Mouse (Mus musculus): ENCODE results near the gene Loxl3. TPM values are rescaled to one million over a fixed set of nuclear protein-coding genes. Genes with fewer than 3 reads are reported as not detected.
A peak's percentile ranks its signal among the peaks of the same experiment; 100 is the strongest.

Gene Loxl3
- polyA plus RNA-seq, 1 experiment from 2014 or later = 13.4 TPM

- Histone ChIP-seq H3K27me3 (ENCODE audit: insufficient read depth, low read length) (no peaks in the 10 kb centered on the region), H3K36me3 (ENCODE audit: insufficient read depth, low read length) (no peaks in the 10 kb centered on the region), H3K9ac (ENCODE audit: low read depth, low read length) (no peak overlapping the region), H3K4me3 (replicated peaks; ENCODE audit: low read depth, low read length) (no peak overlapping the region), H3K4me2 (ENCODE audit: low read length) (no peak overlapping the region), H3K27ac (no peak overlapping the region), H3K4me1 (replicated peaks; ENCODE audit: insufficient read depth, low read length) (no peaks in the 10 kb centered on the region), H3K9me3 (replicated peaks; ENCODE audit: low read length) (no peaks in the 10 kb centered on the region)
- WGBS = 68% methylated on average over 10 of the region's 10 CpGs
- no peak for DNase-seq (ENCODE audit: low spot score)
- TF ChIP-seq CTCF (IDR thresholded peaks at IDR 0.05; ENCODE audit: low read depth) = no peak
- ATAC-seq (replicated peaks; ENCODE audit: low FRiP score, low read depth) = no peak
These were observed 28.4 kb upstream of the Loxl3 start for GRCm38 (mm10) chr6:83005444-83006011.

- no peaks in the 10 kb centered on the region for H3K9me3 ChIP-seq (replicated peaks; ENCODE audit: low read length)
- H3K4me2 ChIP-seq (ENCODE audit: low read length) = no peak overlapping the region
- no peak overlapping the region for H3K27ac ChIP-seq
- WGBS = 81% methylated on average over 6 of the region's 6 CpGs
- H3K4me1 ChIP-seq (replicated peaks; ENCODE audit: insufficient read depth, low read length) = no peaks in the 10 kb centered on the region
- no peak for ATAC-seq (replicated peaks; ENCODE audit: low FRiP score, low read depth)
- no peaks in the 10 kb centered on the region for H3K36me3 ChIP-seq (ENCODE audit: insufficient read depth, low read length)
- no peak overlapping the region for H3K9ac ChIP-seq (ENCODE audit: low read depth, low read length)
- no peak for DNase-seq (ENCODE audit: low spot score)
- no peak overlapping the region for H3K4me3 ChIP-seq (replicated peaks; ENCODE audit: low read depth, low read length)
- H3K27me3 ChIP-seq (ENCODE audit: insufficient read depth, low read length) = no peaks in the 10 kb centered on the region
- no peak for TF ChIP-seq CTCF (IDR thresholded peaks at IDR 0.05; ENCODE audit: low read depth)
These were observed 27.9 kb upstream of the Loxl3 start for GRCm38 (mm10) chr6:83006114-83006513.

- no peak for TF ChIP-seq CTCF (IDR thresholded peaks at IDR 0.05; ENCODE audit: low read depth)
- Histone ChIP-seq H3K36me3 (ENCODE audit: insufficient read depth, low read length) (no peaks in the 10 kb centered on the region), H3K9ac (ENCODE audit: low read depth, low read length) (no peak overlapping the region), H3K27me3 (ENCODE audit: insufficient read depth, low read length) (no peaks in the 10 kb centered on the region), H3K4me1 (replicated peaks; ENCODE audit: insufficient read depth, low read length) (no peaks in the 10 kb centered on the region), H3K9me3 (replicated peaks; ENCODE audit: low read length) (no peaks in the 10 kb centered on the region), H3K27ac (no peak overlapping the region), H3K4me3 (replicated peaks; ENCODE audit: low read depth, low read length) (no peak overlapping the region), H3K4me2 (ENCODE audit: low read length) (no peak overlapping the region)
- 47% methylated on average over 3 of the region's 3 CpGs for WGBS
- DNase-seq (ENCODE audit: low spot score) (no peak), ATAC-seq (replicated peaks; ENCODE audit: low FRiP score, low read depth) (no peak)
These were observed 25.3 kb upstream of the Loxl3 start for GRCm38 (mm10) chr6:83008659-83009058.

- H3K4me3 ChIP-seq (replicated peaks; ENCODE audit: low read depth, low read length) = no peak overlapping the region
- no peaks in the 10 kb centered on the region for H3K9me3 ChIP-seq (replicated peaks; ENCODE audit: low read length)
- H3K27me3 ChIP-seq (ENCODE audit: insufficient read depth, low read length) = no peaks in the 10 kb centered on the region
- no peaks in the 10 kb centered on the region for H3K36me3 ChIP-seq (ENCODE audit: insufficient read depth, low read length)
- H3K4me1 ChIP-seq (replicated peaks; ENCODE audit: insufficient read depth, low read length) = no peaks in the 10 kb centered on the region
- whole genome bisulfite sequencing = 50% methylated on average over 7 of the region's 7 CpGs
- no peak overlapping the region for H3K9ac ChIP-seq (ENCODE audit: low read depth, low read length)
- TF ChIP-seq CTCF (IDR thresholded peaks at IDR 0.05; ENCODE audit: low read depth) = no peak
- ATAC-seq (replicated peaks; ENCODE audit: low FRiP score, low read depth) (no peak), DNase-seq (ENCODE audit: low spot score) (peak; percentile 38)
- H3K4me2 ChIP-seq (ENCODE audit: low read length) = no peak overlapping the region
- H3K27ac ChIP-seq = no peak overlapping the region; the same call in 1 of the 2 replicates
These were observed 24.0 kb upstream of the Loxl3 start for GRCm38 (mm10) chr6:83010010-83010409.

- TF ChIP-seq CTCF (IDR thresholded peaks at IDR 0.05; ENCODE audit: low read depth) = no peak
- no peak for ATAC-seq (replicated peaks; ENCODE audit: low FRiP score, low read depth)
- Histone ChIP-seq H3K4me2 (ENCODE audit: low read length) (no peak overlapping the region), H3K4me1 (replicated peaks; ENCODE audit: insufficient read depth, low read length) (no peaks in the 10 kb centered on the region), H3K4me3 (replicated peaks; ENCODE audit: low read depth, low read length) (no peak overlapping the region), H3K9me3 (replicated peaks; ENCODE audit: low read length) (no peaks in the 10 kb centered on the region), H3K9ac (ENCODE audit: low read depth, low read length) (no peak overlapping the region), H3K27ac (no peak overlapping the region), H3K27me3 (ENCODE audit: insufficient read depth, low read length) (no peaks in the 10 kb centered on the region), H3K36me3 (ENCODE audit: insufficient read depth, low read length) (no peaks in the 10 kb centered on the region)
- DNase-seq (ENCODE audit: low spot score) = no peak
- 80% methylated on average over 7 of the region's 7 CpGs for WGBS
These were observed 22.7 kb upstream of the Loxl3 start for GRCm38 (mm10) chr6:83011255-83011654.

GRCm38 (mm10) chr6:83011756-83012155 is 22.2 kb upstream of the Loxl3 start:
- WGBS = 78% methylated on average over 6 of the region's 6 CpGs
- H3K9me3 ChIP-seq (replicated peaks; ENCODE audit: low read length) = no peaks in the 10 kb centered on the region
- H3K4me3 ChIP-seq (replicated peaks; ENCODE audit: low read depth, low read length) = no peak overlapping the region
- no peak overlapping the region for H3K4me2 ChIP-seq (ENCODE audit: low read length)
- no peaks in the 10 kb centered on the region for H3K27me3 ChIP-seq (ENCODE audit: insufficient read depth, low read length)
- no peak for ATAC-seq (replicated peaks; ENCODE audit: low FRiP score, low read depth)
- no peak for TF ChIP-seq CTCF (IDR thresholded peaks at IDR 0.05; ENCODE audit: low read depth)
- no peak for DNase-seq (ENCODE audit: low spot score)
- no peaks in the 10 kb centered on the region for H3K36me3 ChIP-seq (ENCODE audit: insufficient read depth, low read length)
- H3K27ac ChIP-seq = no peak overlapping the region
- no peak overlapping the region for H3K9ac ChIP-seq (ENCODE audit: low read depth, low read length)
- no peaks in the 10 kb centered on the region for H3K4me1 ChIP-seq (replicated peaks; ENCODE audit: insufficient read depth, low read length)

GRCm38 (mm10) chr6:83013444-83013843 is 20.5 kb upstream of the Loxl3 start:
- 46% methylated on average over 5 of the region's 5 CpGs for WGBS
- H3K4me1 ChIP-seq (replicated peaks; ENCODE audit: insufficient read depth, low read length) = no peaks in the 10 kb centered on the region
- ATAC-seq (replicated peaks; ENCODE audit: low FRiP score, low read depth) = no peak

More at GRCm38 (mm10) chr6:83013444-83013843, 20.5 kb upstream of the Loxl3 start:
- no peak overlapping the region for H3K4me2 ChIP-seq (ENCODE audit: low read length)
- no peaks in the 10 kb centered on the region for H3K36me3 ChIP-seq (ENCODE audit: insufficient read depth, low read length)
- no peaks in the 10 kb centered on the region for H3K9me3 ChIP-seq (replicated peaks; ENCODE audit: low read length)
- no peak for TF ChIP-seq CTCF (IDR thresholded peaks at IDR 0.05; ENCODE audit: low read depth)
- DNase-seq (ENCODE audit: low spot score) = no peak
- H3K9ac ChIP-seq (ENCODE audit: low read depth, low read length) = no peak overlapping the region
- H3K4me3 ChIP-seq (replicated peaks; ENCODE audit: low read depth, low read length) = no peak overlapping the region
- no peak overlapping the region for H3K27ac ChIP-seq
- no peaks in the 10 kb centered on the region for H3K27me3 ChIP-seq (ENCODE audit: insufficient read depth, low read length)

Measured in kidney, postnatal 0 days (tissue).